Mouse (Mus musculus) bone marrow macrophage, adult 2 months (primary cell): ENCODE measurements around the gene Gm14406.

Experiments used
- CTCF ChIP-seq: IDR thresholded peaks from 2 replicates; pipeline ENCODE4 v1.5.1; 2012; ENCODE audit warnings: low read depth, mild to moderate bottlenecking, low read length, moderate library complexity
- POLR2A ChIP-seq: IDR thresholded peaks from 2 replicates; pipeline ENCODE4 v1.6.1; 2012; ENCODE audit warnings: mild to moderate bottlenecking, low read depth, low read length, borderline replicate concordance

- no peak for TF ChIP-seq CTCF
- TF ChIP-seq POLR2A, result no peak
Observed at GRCm38 (mm10) chr2:177535876-177536275, 42.1 kb downstream of the Gm14406 start.
